Mouse (Mus musculus): ENCODE measurements around the gene Acox3. TPM values are rescaled to one million over a fixed set of nuclear protein-coding genes. Genes with fewer than 3 reads are reported as not detected.

Acox3 gene
- polyA plus RNA-seq, 1 experiment from 2014 or later: 18.8 TPM

GRCm38 (mm10) chr5:35662021-35662545, 79.2 kb downstream of the Acox3 start:
- no peak overlapping the region for H3K27ac ChIP-seq (replicated peaks)
- 86% methylated on average over 9 of the region's 9 CpGs for WGBS
- no peaks in the 10 kb centered on the region for H3K27me3 ChIP-seq
- H3K36me3 ChIP-seq: no peaks in the 10 kb centered on the region
- no peak overlapping the region for H3K9ac ChIP-seq (replicated peaks)
- H3K9me3 ChIP-seq: no peaks in the 10 kb centered on the region
- no peak for ATAC-seq (ENCODE audit: low FRiP score, low read depth)
- H3K4me2 ChIP-seq (replicated peaks): no peak overlapping the region
- H3K4me3 ChIP-seq: no peak overlapping the region
- no peaks in the 10 kb centered on the region for H3K4me1 ChIP-seq

Other genes with a start within 250 kb of the Acox3 start
- gene Hmx1, start 193.9 kb upstream of the Acox3 start, polyA plus RNA-seq (2016; fragmentation: Nextera tagmentation; extraction: Ambion mirVana): 0.73 and 1.2 TPM in 2 replicates
- 5.4 and 7.0 TPM in 2 replicates for gene Cpz, start 57.3 kb upstream of the Acox3 start, polyA plus RNA-seq (2016; fragmentation: Nextera tagmentation; extraction: Ambion mirVana)
- gene Trmt44, start 8.0 kb upstream of the Acox3 start, polyA plus RNA-seq (2016; fragmentation: Nextera tagmentation; extraction: Ambion mirVana): 8.8 and 8.9 TPM in 2 replicates
- 7.8 and 8.8 TPM in 2 replicates for gene Htra3, start 96.7 kb downstream of the Acox3 start, polyA plus RNA-seq (2016; fragmentation: Nextera tagmentation; extraction: Ambion mirVana)
- 3.2 and 3.5 TPM in 2 replicates for gene Sh3tc1, start 156.9 kb downstream of the Acox3 start, polyA plus RNA-seq (2016; fragmentation: Nextera tagmentation; extraction: Ambion mirVana)
- 1.1 and 1.2 TPM in 2 replicates for gene Ablim2, start 174.8 kb downstream of the Acox3 start, polyA plus RNA-seq (2016; fragmentation: Nextera tagmentation; extraction: Ambion mirVana)